Mouse (Mus musculus) intestine, embryonic 14.5 days (tissue): Measurements from ENCODE around the gene Gm13088. TPM values are rescaled to one million over a fixed set of nuclear protein-coding genes. Genes with fewer than 3 reads are reported as not detected.
"Not testable (repeated sequence)": the region's sequence is repeated elsewhere in the genome, so short reads cannot be mapped to it uniquely, and the experiment has no call there.

Experiments
- ATAC-seq: fragments of 200-750 bp; cut with Nextera tagmentation; replicated peaks from 2 replicates; pipeline ENCODE4 v1.8.0; 2017; ENCODE audit warnings: low read depth, moderate number of reproducible peaks, moderate TSS enrichment, moderate library complexity; ENCODE audit not compliant: low FRiP score, low TSS enrichment
- DNase-seq: peaks from one replicate; pipeline ENCODE4 v3.0.0-alpha.2; 2018; ENCODE audit warnings: low spot score
- H3K27ac ChIP-seq: fragments of 300-500 bp; sonication (generic); 2 replicates; pipeline ENCODE4 v1.5.1; 2014; ENCODE audit warnings: low read depth, mild to moderate bottlenecking, control low read depth
- H3K27me3 ChIP-seq: fragments of 300-500 bp; sonication (generic); replicated peaks from 2 replicates; pipeline ENCODE4 v1.6.1; 2014; ENCODE audit warnings: low read length, control low read depth; ENCODE audit not compliant: control insufficient read depth, insufficient read depth
- H3K36me3 ChIP-seq: fragments of 300-500 bp; sonication (generic); 2 replicates; pipeline ENCODE4 v1.6.1; 2014; ENCODE audit warnings: low read length, control low read depth; ENCODE audit not compliant: control insufficient read depth, insufficient read depth
- H3K4me1 ChIP-seq: fragments of 300-500 bp; sonication (generic); replicated peaks from 2 replicates; pipeline ENCODE4 v1.6.1; 2014; ENCODE audit warnings: low read length, control low read depth, mixed read lengths; ENCODE audit not compliant: control insufficient read depth, insufficient read depth
- H3K4me2 ChIP-seq: fragments of 300-500 bp; sonication (generic); 2 replicates; pipeline ENCODE4 v1.6.1; 2014; ENCODE audit warnings: low read length
- H3K4me3 ChIP-seq: fragments of 300-500 bp; sonication (generic); 2 replicates; pipeline ENCODE4 v1.5.1; 2014; ENCODE audit warnings: low read depth, low read length, control low read depth, mixed read lengths
- H3K9ac ChIP-seq: fragments of 300-500 bp; sonication (generic); 2 replicates; pipeline ENCODE4 v1.6.1; 2014; ENCODE audit warnings: mild to moderate bottlenecking, low read length
- H3K9me3 ChIP-seq: fragments of 300-500 bp; sonication (generic); 2 replicates; pipeline ENCODE4 v1.6.1; 2016; ENCODE audit warnings: low read length, control low read depth; ENCODE audit not compliant: control insufficient read depth
- WGBS: fragments of 180-500 bp; shearing (Covaris S2); extraction: QIAGEN DNeasy Blood & Tissue Kit; methylation state at CpG from one replicate; pipeline ENCODE4 v1.1.7; 2014; 5-methylcytosine and 5-hydroxymethylcytosine counted together
- polyA plus RNA-seq: library from polyadenylated mRNA; unstranded; fragments of >200 nt; fragmentation: Nextera tagmentation; extraction: Ambion mirVana; gene quantifications from 2 replicates; pipeline ENCODE4 v1.2.1, GENCODE M21; 2014

The Gm13088 gene
- not detected in 2 replicates for polyA plus RNA-seq

DNA sequence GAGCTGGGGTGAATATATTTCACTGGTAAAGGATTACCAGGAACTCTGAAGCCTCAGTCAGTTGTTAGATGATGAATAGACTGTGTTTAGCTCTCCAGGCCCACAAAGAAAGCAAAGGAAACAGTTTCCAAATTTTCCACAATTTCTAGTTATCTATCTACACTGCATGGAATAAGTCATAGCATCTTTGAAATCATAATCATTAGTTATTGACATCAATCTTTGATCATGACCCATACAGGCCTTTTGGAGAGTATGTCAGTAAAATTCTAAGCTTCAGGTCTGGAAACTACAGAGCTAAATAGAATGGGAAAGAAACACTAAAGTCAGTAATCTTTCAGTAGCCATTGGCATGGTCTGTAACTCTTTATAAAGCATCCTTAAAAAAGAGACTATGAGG, at the start of gene Gm13088:
Gene Gm13088, minus strand, starts transcription at position 101 of the 400 bp plus-strand sequence.
- H3K9ac ChIP-seq, H3K9me3 ChIP-seq, H3K27me3 ChIP-seq, H3K36me3 ChIP-seq, ATAC-seq, DNase-seq, H3K27ac ChIP-seq, H3K4me2 ChIP-seq, H3K4me1 ChIP-seq, H3K4me3 ChIP-seq: not testable (repeated sequence)

DNA sequence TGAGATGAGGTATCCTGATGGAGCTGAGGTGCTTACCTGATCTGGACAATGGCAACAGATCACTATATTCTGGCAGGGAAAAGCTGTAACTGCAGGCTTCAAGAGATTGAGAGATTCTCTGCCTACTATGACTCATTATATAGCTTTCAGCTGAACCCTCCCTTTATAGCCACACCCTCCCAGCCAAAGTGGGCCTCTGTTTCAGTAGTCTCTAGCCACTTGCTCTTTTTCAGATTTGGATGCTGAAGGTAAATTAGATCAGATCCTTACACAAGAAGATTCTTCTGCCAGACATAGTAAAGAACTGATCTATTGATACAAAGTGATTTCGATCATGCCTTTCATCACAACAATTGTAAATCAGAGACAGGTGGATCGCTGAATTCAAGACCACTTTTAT, 45.6 kb upstream of the Gm13088 start, which contains the start of gene Gm13089:
Gene Gm13089, minus strand, starts transcription at position 101 of the 400 bp plus-strand sequence.
- Histone ChIP-seq H3K36me3 (no peaks in the 10 kb centered on the region), H3K27me3 (no peaks in the 10 kb centered on the region), H3K9me3 (no peaks in the 10 kb centered on the region), H3K9ac (no peak within 1 kb of the TSS), H3K27ac (no peak within 1 kb of the TSS), H3K4me2 (no peak within 1 kb of the TSS), H3K4me1 (no peaks in the 10 kb centered on the region), H3K4me3 (no peak within 1 kb of the TSS)
- WGBS, result 85% methylated on average over 2 of the region's 2 CpGs
- DNase-seq (no peak), ATAC-seq (no peak)

DNA sequence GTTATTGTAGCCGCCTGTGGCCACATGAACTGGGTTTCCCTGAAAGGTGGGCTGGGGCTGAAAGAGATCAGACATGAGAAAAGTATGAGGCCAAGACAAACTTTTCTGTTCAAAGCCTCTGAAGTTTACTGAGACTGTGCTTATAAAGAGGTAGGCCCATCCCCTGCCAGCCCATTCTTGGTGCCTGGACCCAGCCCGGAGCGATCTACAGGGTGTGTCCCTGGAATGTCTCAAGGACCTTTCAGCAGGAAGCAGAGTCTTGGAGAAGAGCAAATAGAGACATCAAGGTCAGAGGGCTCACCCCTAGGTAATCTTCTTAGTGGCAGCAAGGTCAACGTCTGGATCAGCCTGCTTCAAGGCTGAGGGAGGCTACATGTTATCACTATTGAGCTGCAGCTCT, 38.9 kb downstream of the Gm13088 start:
- not testable (repeated sequence) for H3K9ac ChIP-seq, H3K36me3 ChIP-seq, ATAC-seq, H3K4me3 ChIP-seq, H3K27ac ChIP-seq, H3K4me1 ChIP-seq, DNase-seq, H3K9me3 ChIP-seq, H3K4me2 ChIP-seq, H3K27me3 ChIP-seq
- WGBS, result 83% methylated on average over 4 of the region's 4 CpGs

DNA sequence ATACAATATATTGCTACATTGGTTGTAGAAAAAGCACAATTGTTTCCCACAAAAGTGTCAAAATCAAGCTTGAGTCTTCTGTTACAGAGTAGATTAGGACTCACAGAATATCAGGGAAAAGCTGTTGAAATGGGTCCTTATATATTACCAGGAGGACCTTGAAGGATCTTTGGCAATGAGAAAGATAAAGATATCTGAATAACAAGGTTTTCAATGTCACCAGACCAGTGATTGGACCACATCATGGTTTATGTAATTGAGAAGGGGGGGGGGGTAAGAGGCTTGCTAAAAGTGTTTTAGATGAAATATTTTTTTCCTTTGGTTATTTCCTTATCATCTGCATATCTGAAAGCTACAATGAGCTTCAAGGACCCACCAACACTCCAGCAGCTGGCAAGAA, 42.3 kb downstream of the Gm13088 start, which contains the start of gene Gm13083:
Gene Gm13083, plus strand, starts transcription at position 301 of the 400 bp plus-strand sequence.
- H3K27ac ChIP-seq, H3K9ac ChIP-seq, ATAC-seq, H3K4me3 ChIP-seq, H3K36me3 ChIP-seq, H3K27me3 ChIP-seq, DNase-seq, H3K9me3 ChIP-seq, H3K4me1 ChIP-seq, H3K4me2 ChIP-seq: not testable (repeated sequence)

DNA sequence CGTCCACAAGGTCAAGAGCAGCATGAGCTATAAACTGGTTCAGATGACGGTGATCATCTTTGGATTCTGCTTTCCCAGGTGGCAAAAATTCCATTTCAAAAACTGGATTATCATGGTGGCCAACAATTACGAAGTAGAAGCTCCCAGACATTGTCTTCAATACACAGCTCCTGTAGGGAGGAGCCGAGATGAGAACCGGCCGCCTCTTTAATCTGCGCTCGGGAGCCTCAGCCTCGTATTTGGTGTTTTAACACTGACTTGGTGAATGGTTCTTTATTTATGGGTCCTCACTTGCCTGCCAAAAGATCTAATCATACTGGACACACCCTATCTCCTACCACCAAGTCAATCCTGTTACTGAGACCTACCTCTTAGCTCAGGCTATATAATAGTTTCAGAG, 45.1 kb downstream of the Gm13088 start:
- not testable (repeated sequence) for H3K4me2 ChIP-seq, H3K9ac ChIP-seq, H3K36me3 ChIP-seq, DNase-seq, H3K27me3 ChIP-seq, ATAC-seq, H3K4me1 ChIP-seq, H3K4me3 ChIP-seq, H3K27ac ChIP-seq, H3K9me3 ChIP-seq
- WGBS, result 86% methylated on average over 9 of the region's 9 CpGs

Other genes starting within 250 kb of the Gm13088 start
- 15.0 and 16.3 TPM in 2 replicates for gene Pramef8, start 244.8 kb downstream of the Gm13088 start, polyA plus RNA-seq
- not detected in 2 replicates for gene Oog4, start 206.9 kb downstream of the Gm13088 start, polyA plus RNA-seq
- gene Gm13043, start 145.9 kb downstream of the Gm13088 start, polyA plus RNA-seq, result not detected in 2 replicates
- gene Gm13040, start 121.3 kb downstream of the Gm13088 start, polyA plus RNA-seq, result not detected in 2 replicates
- not detected in 2 replicates for gene BC080695, start 105.5 kb downstream of the Gm13088 start, polyA plus RNA-seq
- not detected in 2 replicates for gene Gm13057, start 105.5 kb downstream of the Gm13088 start, polyA plus RNA-seq
- gene Gm13083, start 42.2 kb downstream of the Gm13088 start, polyA plus RNA-seq, result not detected in 2 replicates
- not detected in 2 replicates for gene Gm13089, start 45.5 kb upstream of the Gm13088 start, polyA plus RNA-seq
- gene Gm13078, start 62.2 kb upstream of the Gm13088 start, polyA plus RNA-seq, result not detected in 2 replicates
- not detected in 2 replicates for gene Gm13023, start 132.1 kb upstream of the Gm13088 start, polyA plus RNA-seq
- gene Gm13084, start 158.8 kb upstream of the Gm13088 start, polyA plus RNA-seq, result not detected in 2 replicates
- gene Gm13103, start 189.3 kb upstream of the Gm13088 start, polyA plus RNA-seq, result not detected in 2 replicates
- gene Pramef6, start 243.1 kb upstream of the Gm13088 start, polyA plus RNA-seq, result not detected in 2 replicates